Comparison of ENCODE assay signal across 9 mouse cellular contexts in the genomic region with DNA sequence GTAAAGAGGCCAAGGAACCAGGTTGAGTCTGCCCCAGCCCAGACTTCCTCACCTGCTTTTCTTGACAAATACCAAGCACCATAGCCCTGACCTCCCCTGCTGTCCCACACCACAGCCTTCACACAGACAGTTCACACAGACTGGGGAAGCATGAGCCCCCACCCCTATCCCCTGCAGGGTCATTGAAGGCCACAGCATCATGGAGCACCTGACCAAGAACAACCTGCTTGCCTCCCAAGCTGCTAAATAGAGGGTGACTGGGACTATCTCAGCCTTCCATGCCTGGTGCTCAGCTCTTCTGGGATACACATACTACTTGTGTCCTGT.
DNase-seq lines count a peak whose midpoint lies in the region; ATAC-seq and TF ChIP-seq lines count a peak whose summit lies in the region.
"Had no signal": no experiment of that assay in that cellular context is flagged by ENCODE, and none has a peak within 500 bp of the region (broad histone marks: within the 10 kb centered on the region; RNA-seq: fewer than 3 reads in every experiment).

No protein-coding gene starts in this region.

- ATAC-seq in intestine, embryonic 14.5 days (replicated peaks; ENCODE audit: low FRiP score, low TSS enrichment, low read depth): peak; percentile 52; the same call in 1 of the 2 replicates
- ATAC-seq in intestine, postnatal 0 days: no peak
- peak; percentile 58 for ATAC-seq in forebrain, embryonic 14.5 days
- ATAC-seq in hindbrain, embryonic 14.5 days (ENCODE audit: low FRiP score): peak; percentile 44; the same call in 1 of the 2 replicates
- peak; percentile 41; the same call in 1 of the 2 replicates for ATAC-seq in midbrain, embryonic 15.5 days (replicated peaks)

- H3K27me3 ChIP-seq in intestine, embryonic 14.5 days (replicated peaks; ENCODE audit: control insufficient read depth, insufficient read depth, low read length): no peaks in the 10 kb centered on the region
- H3K27me3 ChIP-seq in intestine, postnatal 0 days (replicated peaks; ENCODE audit: control insufficient read depth, insufficient read depth, low read length): no peaks in the 10 kb centered on the region
- H3K27me3 ChIP-seq in forebrain, embryonic 14.5 days (replicated peaks; ENCODE audit: control insufficient read depth, insufficient read depth, low read length): no peaks in the 10 kb centered on the region
- no peaks in the 10 kb centered on the region for H3K27me3 ChIP-seq in hindbrain, embryonic 14.5 days (ENCODE audit: control insufficient read depth, insufficient read depth, low read length)
- H3K27me3 ChIP-seq in midbrain, embryonic 15.5 days (replicated peaks): no peaks in the 10 kb centered on the region

- intact Hi-C loops in left cerebral cortex, postnatal 14 days (cut with DNase I): no loop called here

- H3K27ac ChIP-seq in intestine, embryonic 14.5 days (ENCODE audit: low read depth): peak overlapping the region; percentile 49; the same call in 1 of the 2 replicates
- no peak overlapping the region for H3K27ac ChIP-seq in intestine, postnatal 0 days (ENCODE audit: low read depth, low read length)
- peak overlapping the region; percentile 77 for H3K27ac ChIP-seq in forebrain, embryonic 14.5 days (ENCODE audit: low read depth, low read length)
- peak overlapping the region; percentile 66 for H3K27ac ChIP-seq in hindbrain, embryonic 14.5 days
- H3K27ac ChIP-seq in midbrain, embryonic 15.5 days: peak overlapping the region; percentile 73
- H3K27ac ChIP-seq: layer of hippocampus, adult 2 months had no signal

- no peak overlapping the region for H3K4me3 ChIP-seq in intestine, embryonic 14.5 days (ENCODE audit: low read depth, low read length)
- no peak overlapping the region for H3K4me3 ChIP-seq in intestine, postnatal 0 days (ENCODE audit: low read depth, low read length)
- H3K4me3 ChIP-seq in forebrain, embryonic 14.5 days (ENCODE audit: low read depth, low read length): no peak overlapping the region
- H3K4me3 ChIP-seq in hindbrain, embryonic 14.5 days (replicated peaks; ENCODE audit: low read length): no peak overlapping the region
- no peak overlapping the region for H3K4me3 ChIP-seq in midbrain, embryonic 15.5 days
- H3K4me3 ChIP-seq: layer of hippocampus, adult 2 months had no signal

- H3K36me3 ChIP-seq in intestine, embryonic 14.5 days (ENCODE audit: control insufficient read depth, insufficient read depth, low read length): 0 out of 2 replicates have a peak, but pooled peaks cover 4% of the 10 kb centered on the region
- H3K36me3 ChIP-seq in intestine, postnatal 0 days (ENCODE audit: control insufficient read depth, insufficient read depth): no peaks in the 10 kb centered on the region
- H3K36me3 ChIP-seq in forebrain, embryonic 14.5 days (ENCODE audit: control insufficient read depth, insufficient read depth, low read length): no peaks in the 10 kb centered on the region
- H3K36me3 ChIP-seq in hindbrain, embryonic 14.5 days (replicated peaks; ENCODE audit: control insufficient read depth, insufficient read depth): peaks cover 4% of the 10 kb centered on the region; the same call in 1 of the 2 replicates
- 0 out of 2 replicates have a peak, but pooled peaks cover 13% of the 10 kb centered on the region for H3K36me3 ChIP-seq in midbrain, embryonic 15.5 days (replicated peaks)

- no peak overlapping the region for H3K4me2 ChIP-seq in intestine, embryonic 14.5 days (ENCODE audit: low read length)
- H3K4me2 ChIP-seq in intestine, postnatal 0 days (replicated peaks; ENCODE audit: low read depth): no peak overlapping the region
- 0 out of 2 replicates have a peak overlapping the region, but pooled peaks have one; percentile 5 for H3K4me2 ChIP-seq in forebrain, embryonic 14.5 days (ENCODE audit: low read length)
- H3K4me2 ChIP-seq in hindbrain, embryonic 14.5 days (replicated peaks): no peak overlapping the region
- no peak overlapping the region for H3K4me2 ChIP-seq in midbrain, embryonic 15.5 days

- peaks cover 17% of the 10 kb centered on the region for H3K4me1 ChIP-seq in intestine, embryonic 14.5 days (replicated peaks; ENCODE audit: control insufficient read depth, insufficient read depth, low read length)
- no peaks in the 10 kb centered on the region for H3K4me1 ChIP-seq in intestine, postnatal 0 days (replicated peaks; ENCODE audit: control insufficient read depth, insufficient read depth, low read length)
- H3K4me1 ChIP-seq in forebrain, embryonic 14.5 days (ENCODE audit: control insufficient read depth, insufficient read depth, low read length): peaks cover 14% of the 10 kb centered on the region
- peaks cover 15% of the 10 kb centered on the region for H3K4me1 ChIP-seq in hindbrain, embryonic 14.5 days (replicated peaks; ENCODE audit: control insufficient read depth, insufficient read depth, low read length)
- H3K4me1 ChIP-seq in midbrain, embryonic 15.5 days: peaks cover 21% of the 10 kb centered on the region

- H3K9ac ChIP-seq in intestine, embryonic 14.5 days (ENCODE audit: low read length): no peak overlapping the region
- no peak overlapping the region for H3K9ac ChIP-seq in intestine, postnatal 0 days (ENCODE audit: low read depth, low read length)
- H3K9ac ChIP-seq in forebrain, embryonic 14.5 days (ENCODE audit: low read length): no peak overlapping the region; the same call in 1 of the 2 replicates
- H3K9ac ChIP-seq in hindbrain, embryonic 14.5 days: no peak overlapping the region
- H3K9ac ChIP-seq in midbrain, embryonic 15.5 days: no peak overlapping the region

- no peak for DNase-seq in intestine, embryonic 14.5 days (ENCODE audit: low spot score)
- no peak for DNase-seq in forebrain, embryonic 14.5 days (ENCODE audit: low spot score)
- DNase-seq in hindbrain, embryonic 14.5 days (ENCODE audit: low spot score): no peak
- DNase-seq in left cerebral cortex, postnatal 14 days (ENCODE audit: low spot score in 2 of 2): no peak
- DNase-seq in right cerebral cortex, postnatal 36 days (ENCODE audit: low spot score in 2 of 2): no peak
- DNase-seq: thymus, postnatal 14 days had no signal

- no peaks in the 10 kb centered on the region for H3K9me3 ChIP-seq in intestine, embryonic 14.5 days (ENCODE audit: control insufficient read depth, low read length)
- no peaks in the 10 kb centered on the region for H3K9me3 ChIP-seq in intestine, postnatal 0 days (ENCODE audit: control insufficient read depth)
- no peaks in the 10 kb centered on the region for H3K9me3 ChIP-seq in forebrain, embryonic 14.5 days (replicated peaks; ENCODE audit: control insufficient read depth, low read length)
- H3K9me3 ChIP-seq in hindbrain, embryonic 14.5 days (ENCODE audit: control insufficient read depth, low read length): no peaks in the 10 kb centered on the region
- H3K9me3 ChIP-seq in midbrain, embryonic 15.5 days: no peaks in the 10 kb centered on the region

- no peak for TF ChIP-seq CTCF in intestine, postnatal 0 days (IDR thresholded peaks at IDR 0.05; ENCODE audit: low read depth)
